Mouse (Mus musculus) lung, postnatal 14 days (tissue): Measurements from ENCODE around the gene Plpp3.

Source experiments
- DNase-seq: peaks from one replicate; pipeline ENCODE4 v3.0.0; 2021

Plpp3 gene

GRCm38 (mm10) chr4:105157276-105158168, at the start of gene Plpp3:
Plpp3 (plus strand) TSS chr4:105157347.
- peak; percentile 83 for DNase-seq

DNA sequence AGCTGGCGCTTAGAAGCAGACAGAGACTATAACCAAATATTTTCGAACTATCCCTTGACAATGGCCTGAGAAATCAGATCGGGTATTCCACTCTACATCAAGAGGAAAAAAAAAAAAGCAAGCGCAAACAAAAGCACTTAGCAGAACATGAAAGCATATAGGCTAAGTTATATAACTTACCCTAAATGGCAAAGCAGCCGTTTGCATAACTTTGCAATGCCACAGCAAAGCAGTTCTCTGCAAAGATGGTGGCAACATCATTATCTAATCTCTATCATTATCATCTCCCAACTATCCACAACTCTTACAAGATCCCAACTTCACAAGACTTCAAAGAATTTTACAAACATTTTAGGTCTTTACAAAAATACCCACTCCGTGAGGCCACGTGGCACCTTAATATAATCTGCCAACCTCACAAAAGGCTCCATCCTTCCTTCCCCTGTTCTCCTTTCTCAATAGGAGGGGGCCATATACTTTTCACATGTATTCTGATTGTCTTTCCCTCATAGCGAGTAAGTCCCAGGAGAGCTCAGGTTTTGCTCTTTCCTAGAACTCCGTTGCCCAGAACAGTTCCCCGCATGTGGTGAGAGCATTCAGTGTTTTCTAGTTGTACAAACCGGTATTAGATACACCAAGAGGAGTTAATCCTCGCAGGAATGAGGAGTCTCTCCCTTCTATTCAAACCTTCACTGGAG, 49.1 kb upstream of the Plpp3 start:
- no peak for DNase-seq

DNA sequence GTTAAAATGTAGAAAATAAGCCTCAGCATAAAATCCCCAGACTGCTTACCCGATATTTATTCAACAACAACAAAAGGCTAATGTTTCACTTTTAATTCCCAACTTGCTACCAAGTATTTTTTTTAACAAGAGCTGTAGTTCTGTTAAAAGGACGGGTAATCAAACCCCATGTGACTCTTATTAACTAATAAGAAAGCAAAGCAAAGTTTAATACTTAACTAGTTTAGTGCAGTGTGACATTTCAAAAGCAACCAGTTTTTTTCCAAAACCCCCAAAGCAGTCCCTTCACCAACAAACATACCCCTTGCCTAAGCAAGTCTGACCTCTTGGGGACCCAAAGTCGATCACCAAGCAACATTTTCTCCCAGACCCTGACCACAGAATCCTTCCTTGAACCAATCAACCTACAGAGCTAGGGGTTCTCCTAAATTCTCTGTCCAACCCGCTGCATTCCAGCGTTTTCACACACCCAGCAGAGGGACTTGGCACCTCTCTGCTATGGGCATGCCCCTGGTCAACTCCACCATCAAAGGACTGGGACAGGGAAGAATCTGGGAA, 48.4 kb upstream of the Plpp3 start:
- DNase-seq = no peak

DNA sequence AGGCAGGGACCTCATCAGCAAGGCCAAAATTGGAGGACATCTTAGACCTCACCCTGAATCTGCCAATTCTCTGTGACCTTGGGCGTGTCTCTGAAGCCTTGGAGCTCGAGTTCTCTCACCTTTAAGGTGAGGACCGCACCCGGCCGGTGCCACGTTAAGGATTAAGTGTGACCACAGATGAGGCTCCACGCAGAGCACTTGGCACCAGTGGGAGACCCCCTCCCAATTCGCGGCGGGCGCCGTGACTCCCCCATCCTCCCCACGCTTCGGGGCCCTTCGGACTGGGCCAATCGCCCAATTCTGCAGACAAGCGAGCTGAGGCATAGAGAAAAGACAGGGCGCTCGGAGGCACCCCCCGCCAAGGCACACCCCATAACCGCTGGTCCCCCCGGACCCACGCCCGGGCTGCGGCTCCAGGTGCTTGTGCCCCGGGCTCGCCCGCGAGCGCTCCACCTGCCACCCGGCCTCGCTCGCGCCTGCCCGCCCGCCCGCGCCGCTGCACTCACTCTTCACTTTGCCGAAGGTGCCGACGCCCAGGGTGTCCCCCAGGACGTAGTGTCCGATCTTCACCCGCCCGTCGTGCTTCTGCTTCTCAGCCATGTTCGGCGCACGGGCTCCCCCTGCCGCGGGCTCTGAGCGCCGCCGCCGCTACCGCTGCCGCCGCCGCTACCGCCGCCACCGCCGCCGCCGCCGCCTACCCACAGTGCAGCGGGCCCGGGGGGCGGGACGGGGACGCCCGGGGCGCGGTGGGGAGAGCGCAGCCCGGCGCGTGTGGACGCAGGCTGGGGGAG, 47.8 kb upstream of the Plpp3 start, which contains the start of gene Prkaa2:
Gene Prkaa2 (minus strand): TSS at position 692 of the 791 bp plus-strand sequence.
- DNase-seq = peak; percentile 75

DNA sequence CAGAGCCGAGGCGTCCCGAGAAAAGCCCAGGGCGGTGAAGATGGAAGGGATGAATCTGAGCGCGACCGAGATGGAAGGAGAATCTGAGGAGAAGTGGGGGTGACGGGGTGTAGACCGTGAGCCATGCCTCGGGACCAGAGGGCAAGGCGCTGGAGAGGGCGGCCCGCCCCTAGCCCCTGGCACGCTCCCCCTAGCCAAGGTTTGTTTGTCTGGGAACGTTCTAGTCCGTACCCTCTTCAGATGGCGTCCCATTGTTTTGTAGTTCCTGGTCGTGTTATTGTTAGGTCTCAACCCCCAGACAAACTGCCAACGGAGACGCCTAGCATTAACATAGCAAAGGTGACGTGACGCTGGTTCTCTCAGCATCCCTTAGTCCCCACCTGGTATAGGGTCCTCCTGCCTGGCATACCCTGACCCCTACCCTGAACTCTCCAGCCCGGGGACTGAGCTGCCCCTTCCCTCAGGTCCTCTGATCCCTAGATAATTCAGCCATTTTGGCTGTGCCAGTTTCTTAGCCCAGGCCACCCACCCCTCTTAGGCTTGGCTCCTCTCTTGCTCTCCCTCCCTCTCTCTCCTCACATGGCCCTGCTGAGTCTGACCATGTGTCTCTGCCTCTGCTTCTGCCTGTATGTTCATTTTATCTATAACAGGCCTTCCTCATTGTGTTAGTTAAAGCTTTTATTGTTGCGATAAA, 47.0 kb upstream of the Plpp3 start:
- no peak for DNase-seq

GRCm38 (mm10) chr4:105110684-105111035, 46.5 kb upstream of the Plpp3 start:
- DNase-seq = no peak

DNA sequence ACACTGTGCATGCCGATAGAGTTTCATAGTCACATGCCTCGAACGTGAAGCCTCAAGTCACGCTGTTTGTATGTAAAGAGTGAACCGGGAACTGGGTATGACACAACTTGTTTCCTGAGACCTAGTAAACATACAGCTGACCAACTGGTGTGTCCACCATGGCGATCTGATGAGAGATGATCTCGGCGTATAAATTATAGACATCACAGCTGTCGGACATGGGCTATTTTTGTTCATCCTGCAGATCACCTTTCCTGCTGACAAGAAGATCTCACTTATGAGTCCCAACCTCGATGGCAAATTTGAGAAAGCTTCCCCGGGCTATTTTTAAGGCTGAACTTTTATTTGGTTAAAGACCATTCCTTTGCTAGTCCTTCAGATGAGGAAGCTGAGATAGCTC, 45.4 kb upstream of the Plpp3 start:
- DNase-seq = no peak

- no peak for DNase-seq
These were observed 44.1 kb upstream of the Plpp3 start for GRCm38 (mm10) chr4:105113042-105113441.

GRCm38 (mm10) chr4:105113468-105113867, 43.7 kb upstream of the Plpp3 start:
- no peak for DNase-seq

GRCm38 (mm10) chr4:105121081-105121480, 36.1 kb upstream of the Plpp3 start:
- DNase-seq = no peak

GRCm38 (mm10) chr4:105122429-105122828, 34.7 kb upstream of the Plpp3 start:
- peak; percentile 86 for DNase-seq

DNA sequence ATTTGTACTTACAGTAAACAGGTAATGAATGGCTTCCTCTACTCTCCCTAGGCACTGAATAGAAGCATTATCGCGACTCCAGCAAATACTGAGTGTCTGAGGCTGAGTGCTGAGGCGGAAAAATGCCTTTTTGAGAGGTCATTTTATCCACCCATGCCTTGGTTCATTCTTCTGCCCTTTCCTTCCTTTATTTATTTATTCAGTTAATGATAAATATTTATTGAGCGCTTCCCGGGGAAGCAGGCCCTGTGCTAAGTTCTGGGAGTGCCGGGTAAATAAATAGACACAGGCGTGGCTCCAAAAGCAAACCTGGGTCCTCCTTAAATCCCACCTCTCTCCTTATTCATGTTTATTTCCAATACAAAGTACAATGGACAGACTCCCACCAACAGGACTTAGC, 27.9 kb upstream of the Plpp3 start:
- no peak for DNase-seq

DNA sequence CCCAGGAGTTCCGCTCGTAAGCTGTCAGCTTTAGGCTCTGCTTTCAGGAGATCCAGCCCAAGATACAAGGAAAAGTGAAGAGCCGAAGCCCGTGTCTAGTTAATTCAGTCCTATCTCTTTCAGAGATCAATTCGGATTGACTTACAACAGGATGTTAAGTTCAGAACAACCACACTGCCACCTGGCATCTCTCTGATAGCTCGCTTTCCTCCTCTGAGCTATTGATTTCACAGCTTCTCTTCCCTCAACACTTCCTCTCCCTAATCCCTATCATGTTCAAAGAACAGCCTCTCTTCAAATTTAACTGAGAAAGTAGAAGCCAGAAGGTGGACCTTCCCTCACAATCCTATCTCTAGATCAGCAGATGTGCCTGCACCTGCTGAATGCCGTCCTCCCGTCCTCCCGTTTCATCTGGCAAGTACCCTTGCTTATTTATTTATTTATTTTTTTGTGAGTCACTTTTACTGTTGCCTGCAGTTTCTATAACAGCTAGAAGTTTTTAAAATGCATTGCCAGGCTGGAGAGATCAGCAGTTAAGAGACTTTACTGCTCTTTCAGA, 25.3 kb upstream of the Plpp3 start:
- DNase-seq = no peak

DNA sequence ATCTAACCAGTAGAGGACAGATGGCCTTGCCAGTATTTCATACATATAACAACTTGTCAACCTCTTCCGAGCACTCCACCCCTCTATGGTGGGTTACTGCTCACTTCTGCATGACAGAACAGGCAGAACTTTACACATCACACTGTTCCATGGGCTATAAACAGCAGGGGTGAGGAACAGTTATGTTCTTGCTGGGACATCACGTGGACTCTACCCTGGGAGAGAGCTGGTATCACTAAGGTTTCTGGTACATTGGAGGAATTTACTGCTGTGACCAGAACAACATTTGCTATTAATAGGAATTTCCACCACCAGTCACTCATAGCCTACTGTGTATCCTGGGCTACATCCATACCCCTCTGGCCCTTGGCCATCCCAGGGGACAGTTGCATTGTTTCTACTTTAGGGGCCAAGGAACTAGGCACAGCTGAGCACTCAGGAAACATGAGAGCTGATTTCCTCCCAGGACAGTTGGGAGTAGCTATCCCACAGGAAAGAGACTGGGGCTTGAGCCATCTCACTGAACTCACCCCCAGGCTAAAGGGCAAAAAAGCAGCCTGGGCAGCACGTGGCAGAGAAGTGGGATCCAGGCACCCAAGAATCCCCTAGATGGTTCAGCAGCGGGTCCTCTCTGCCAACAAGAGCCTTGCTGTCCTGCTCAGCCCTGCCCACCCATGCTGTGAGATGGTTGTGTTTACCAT, 23.6 kb upstream of the Plpp3 start:
- DNase-seq = no peak

DNA sequence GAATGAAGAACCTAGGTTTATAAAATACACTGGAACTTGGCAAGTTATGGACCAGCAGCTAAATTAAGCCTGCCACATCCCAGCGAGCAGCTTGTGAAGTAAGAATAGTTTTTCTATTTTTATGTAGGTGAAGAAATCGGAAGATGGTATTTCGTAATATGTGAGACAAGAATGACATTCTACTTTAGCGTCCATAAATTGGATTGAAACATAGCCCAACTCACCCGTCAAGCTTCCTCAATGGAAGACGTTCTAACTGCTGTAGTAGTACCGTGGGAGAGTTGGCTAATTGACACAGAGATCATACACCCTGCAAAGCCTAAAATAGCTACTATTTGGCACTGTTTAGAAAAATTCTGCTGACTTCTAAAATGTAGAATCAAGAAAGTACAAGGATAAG, 7.7 kb upstream of the Plpp3 start:
- DNase-seq = no peak

GRCm38 (mm10) chr4:105151911-105152690, 5.0 kb upstream of the Plpp3 start:
- DNase-seq = peak; percentile 84

DNA sequence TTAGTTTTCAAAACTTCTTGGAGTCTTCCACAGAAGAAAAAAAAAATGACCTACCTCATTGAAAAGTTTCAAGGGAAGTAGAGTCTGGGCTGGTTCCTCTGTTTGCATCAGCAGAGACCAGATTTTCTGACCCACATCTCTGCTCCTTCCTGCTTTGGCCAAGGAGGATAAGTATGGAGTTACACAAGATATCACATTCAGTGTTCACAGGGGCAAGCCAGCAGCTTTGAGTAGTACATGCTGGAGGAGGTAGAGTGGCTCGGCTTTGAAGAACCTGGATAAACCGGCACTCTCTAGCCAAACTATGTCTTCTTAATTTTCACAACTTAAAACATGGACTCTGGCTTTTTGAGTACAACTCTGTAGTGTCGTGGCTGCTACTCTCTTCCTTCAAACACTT, 3.9 kb upstream of the Plpp3 start:
- no peak for DNase-seq

DNA sequence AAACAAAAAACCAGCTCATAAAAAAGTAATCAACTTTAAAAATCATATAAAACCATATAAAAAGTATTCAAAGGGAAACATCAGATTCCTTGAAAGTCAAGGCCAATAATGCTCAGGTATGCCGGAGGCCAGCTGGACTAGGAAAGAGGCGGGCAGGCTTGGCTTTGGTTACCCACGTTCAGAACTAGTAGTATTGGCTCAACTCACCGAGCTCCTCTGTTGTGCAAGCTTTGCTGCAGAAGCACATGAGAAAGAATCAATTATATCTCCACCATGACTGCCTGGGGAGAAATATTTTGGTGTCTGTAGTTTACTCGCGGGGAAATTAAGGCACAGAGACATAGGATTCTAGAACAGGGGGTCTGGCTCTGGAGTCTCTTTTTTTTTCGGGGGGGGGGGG, 866 bp upstream of the Plpp3 start:
- DNase-seq = no peak

GRCm38 (mm10) chr4:105156955-105157275, 232 bp upstream of the Plpp3 start:
- DNase-seq = no peak

GRCm38 (mm10) chr4:105158169-105158555, 1.0 kb downstream of the Plpp3 start:
- DNase-seq = peak; percentile 80
